Mouse (Mus musculus) G1E-ER4 (cell line): ENCODE results near the gene Ubiad1. TPM values are rescaled to one million over a fixed set of nuclear protein-coding genes. Genes with fewer than 3 reads are reported as not detected.

Source experiments
- GATA1 ChIP-seq: IDR thresholded peaks from one replicate; pipeline ENCODE4 v1.8.0; 2012; ENCODE audit warnings: low read length, inconsistent platforms
- polyA plus RNA-seq: library from polyadenylated mRNA; stranded (reverse); fragments of >175 nt; gene quantifications from 2 replicates; pipeline ENCODE4 v1.2.3, GENCODE M21; 2012

Gene Ubiad1
- polyA plus RNA-seq, 1 experiment = 32.9 TPM

GRCm38 (mm10) chr4:148463208-148463960 is 18.8 kb upstream of the Ubiad1 start:
- TF ChIP-seq GATA1 = no peak

GRCm38 (mm10) chr4:148462717-148463116 is 18.1 kb upstream of the Ubiad1 start:
- no peak for TF ChIP-seq GATA1

- TF ChIP-seq GATA1 = no peak
These were observed 17.2 kb upstream of the Ubiad1 start for GRCm38 (mm10) chr4:148461772-148462171.

GRCm38 (mm10) chr4:148460656-148461284 is 16.2 kb upstream of the Ubiad1 start:
- TF ChIP-seq GATA1 = no peak

- TF ChIP-seq GATA1 = no peak
These were observed 11.0 kb upstream of the Ubiad1 start for GRCm38 (mm10) chr4:148455477-148456025.

- no peak for TF ChIP-seq GATA1
These were observed 9.1 kb upstream of the Ubiad1 start for GRCm38 (mm10) chr4:148453707-148454106.

GRCm38 (mm10) chr4:148448853-148449245 is 4.3 kb upstream of the Ubiad1 start:
- no peak for TF ChIP-seq GATA1

GRCm38 (mm10) chr4:148448179-148448852 is 3.7 kb upstream of the Ubiad1 start, which contains the start of gene Mtor:
Mtor (plus strand) TSS chr4:148448611.
- TF ChIP-seq GATA1 = no peak

DNA sequence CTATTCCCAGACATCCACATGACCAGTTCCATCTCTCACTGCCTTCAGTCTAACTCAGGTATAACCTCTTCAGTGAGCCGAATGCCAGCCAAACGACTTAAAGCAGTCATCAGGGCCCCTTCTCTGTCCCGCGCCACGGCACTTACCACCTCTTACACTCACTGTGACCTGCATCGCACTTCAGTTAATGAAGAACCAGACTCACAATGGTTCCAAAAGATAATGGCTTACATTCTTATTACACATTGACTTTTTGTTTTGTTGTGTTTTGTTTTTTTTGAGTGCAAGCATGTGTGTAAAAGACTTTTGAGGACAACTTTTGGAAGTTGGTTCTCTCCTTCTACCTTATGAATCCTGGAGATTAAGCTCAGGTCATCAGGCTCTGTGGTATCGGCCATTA is 2.0 kb downstream of the Ubiad1 start:
- TF ChIP-seq GATA1 = no peak

DNA sequence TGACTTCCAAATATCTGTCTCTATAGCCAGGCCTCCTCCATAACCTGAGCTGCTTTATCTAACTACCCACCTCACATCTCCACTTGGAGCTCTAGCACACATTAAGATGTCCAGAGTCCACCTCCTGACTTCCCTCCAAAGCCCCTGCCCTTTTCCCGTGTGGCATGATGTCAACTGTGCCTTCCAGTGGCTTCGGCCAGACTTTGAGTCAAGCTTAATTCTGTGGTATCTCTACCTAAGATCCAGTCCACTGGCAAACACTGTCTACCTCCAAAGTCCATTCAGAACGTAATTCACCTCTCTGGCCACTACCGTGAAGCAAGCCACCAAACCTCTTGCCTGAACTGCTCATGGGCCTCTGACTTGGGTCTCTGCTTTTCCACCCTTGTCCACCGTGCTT is 2.6 kb downstream of the Ubiad1 start:
- TF ChIP-seq GATA1 = no peak

DNA sequence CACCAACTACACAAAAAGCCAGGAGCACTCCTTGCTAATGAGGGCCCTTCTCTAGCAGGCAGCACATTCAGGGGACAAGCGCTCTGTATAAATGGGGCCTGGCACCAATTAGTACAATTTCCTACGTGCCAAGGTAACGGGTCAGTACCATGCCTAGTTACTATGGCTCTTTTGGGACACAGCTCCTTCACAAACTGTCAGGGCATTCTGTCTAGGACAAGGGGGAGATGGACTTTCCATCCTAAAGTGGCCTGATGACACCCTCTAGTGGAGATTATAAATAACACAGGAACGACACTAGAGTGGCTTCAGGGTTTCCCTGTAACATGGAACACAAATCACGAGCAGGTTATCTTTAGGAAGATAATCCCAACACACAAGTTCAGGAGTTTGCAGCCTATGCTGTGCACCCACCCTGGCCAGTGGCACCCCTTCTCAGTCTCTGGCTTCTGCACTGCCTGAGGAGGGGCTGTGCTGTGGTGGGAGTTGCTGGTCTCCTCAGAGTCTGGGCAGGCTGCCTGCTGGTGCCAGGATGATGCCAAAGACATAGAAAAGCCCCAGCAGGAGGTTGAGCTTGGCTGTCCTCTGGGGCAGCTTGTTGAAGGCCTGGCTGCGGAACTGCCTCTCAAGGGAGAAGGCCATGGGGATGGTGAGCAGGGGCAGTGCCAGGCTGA is 8.8 kb downstream of the Ubiad1 start:
- no peak for TF ChIP-seq GATA1

- no peak for TF ChIP-seq GATA1
These were observed 9.5 kb downstream of the Ubiad1 start for GRCm38 (mm10) chr4:148435106-148435505.

GRCm38 (mm10) chr4:148434554-148434953 is 10.0 kb downstream of the Ubiad1 start:
- no peak for TF ChIP-seq GATA1

DNA sequence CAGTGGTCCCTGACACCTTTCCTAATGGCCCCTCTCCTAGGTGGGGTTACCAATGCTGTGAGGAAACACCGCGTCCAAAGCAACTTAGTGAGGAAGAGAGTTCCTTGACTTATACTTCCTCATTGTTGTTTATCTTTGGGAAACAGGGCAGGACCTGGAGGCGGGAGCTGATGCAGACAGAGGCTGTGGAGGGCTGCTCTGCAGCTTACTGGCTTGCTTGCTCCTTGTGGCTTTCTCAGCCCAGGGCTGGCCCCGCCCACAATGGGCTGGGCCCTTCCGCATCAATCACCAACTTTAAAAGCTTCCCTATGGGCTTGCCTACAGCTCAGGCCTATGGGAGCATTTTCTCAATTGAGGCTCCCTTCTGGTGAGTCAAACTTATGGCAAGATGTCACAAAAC is 10.8 kb downstream of the Ubiad1 start:
- no peak for TF ChIP-seq GATA1

GRCm38 (mm10) chr4:148433336-148433735 is 11.2 kb downstream of the Ubiad1 start:
- no peak for TF ChIP-seq GATA1

DNA sequence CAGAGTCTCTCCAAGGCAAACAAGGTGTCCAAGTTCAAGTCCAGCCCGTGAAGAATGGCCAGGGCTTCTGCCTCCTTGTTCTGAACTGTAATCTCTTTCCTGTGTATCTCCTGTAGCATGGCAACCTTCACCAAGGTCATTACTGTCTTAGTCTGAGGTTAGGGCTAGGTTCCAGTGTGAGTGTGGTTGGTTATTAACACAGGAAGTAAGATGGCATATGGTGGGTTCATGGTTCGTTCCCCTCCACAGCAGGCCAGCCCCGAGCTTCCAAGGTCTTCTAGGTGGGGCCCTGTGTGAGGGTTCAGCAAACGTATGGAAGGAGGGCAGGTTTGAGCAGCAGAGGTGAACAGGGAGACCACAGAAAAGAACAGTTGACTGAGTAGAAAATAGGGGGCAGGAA is 12.1 kb downstream of the Ubiad1 start:
- TF ChIP-seq GATA1 = no peak
